Mouse (Mus musculus) mouse embryonic stem cell (cell line): Measurements from ENCODE around the gene Srms.

Source experiments
- in situ Hi-C, 2 experiments: fragments of 300-500 bp; cut with MboI; formaldehyde crosslinking; loops; 1 replicate in 1 of 2; 3 replicates in 1 of 2; pipeline ENCODE4 v1.14.3; 2019 to 2020; ENCODE audit warnings: low sequenced_read_pairs in 2 of 2, low pct_unique_long_range_greater_than_20kb in 1 of 2, mixed read lengths in 1 of 2; ENCODE audit not compliant: unreplicated experiment in 1 of 2

Gene Srms

DNA sequence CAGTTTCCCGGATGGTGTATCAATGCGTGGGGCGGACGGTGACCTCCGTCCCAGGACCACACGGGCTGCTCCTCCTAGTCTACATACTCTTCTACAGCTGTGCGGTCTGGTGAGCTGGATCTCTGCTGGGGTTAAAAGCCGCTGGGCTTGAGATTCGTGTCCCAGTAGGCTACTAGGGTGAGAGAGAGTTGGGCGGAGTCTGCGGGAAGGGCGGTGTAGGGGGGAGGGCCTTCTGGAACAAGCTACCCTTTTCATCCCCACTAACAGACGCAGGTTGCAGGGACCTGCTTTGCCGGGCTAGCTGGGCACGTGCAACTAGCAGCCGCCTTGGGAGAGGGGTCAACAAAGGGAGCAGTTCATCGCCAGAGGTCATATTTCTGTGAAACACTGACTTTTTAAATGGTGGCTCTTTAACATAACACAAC lies at the start of gene Srms:
Srms (minus strand) TSS at position 165 of the 425 bp plus-strand sequence.
- in situ Hi-C loops: no loop called here

DNA sequence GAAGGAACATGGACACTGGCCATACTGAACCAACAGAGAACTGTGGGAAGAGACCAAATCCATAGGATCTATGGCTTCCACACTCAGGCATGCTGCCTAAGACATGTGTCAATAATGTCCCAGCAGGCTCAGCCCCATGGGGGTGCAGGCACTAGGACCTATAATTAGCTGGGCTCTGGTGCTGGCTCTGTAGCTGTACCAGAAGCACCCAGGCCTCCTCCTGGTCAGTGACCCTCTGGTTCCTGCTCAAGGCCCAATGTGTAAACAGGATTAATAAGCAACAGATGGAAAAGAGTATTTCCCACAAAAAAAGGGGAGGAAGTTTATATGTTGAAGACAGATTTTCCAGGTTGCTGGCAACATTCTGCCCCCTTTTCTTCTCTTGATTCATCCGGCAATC lies 40.3 kb upstream of the Srms start:
- in situ Hi-C loops: no loop called here

DNA sequence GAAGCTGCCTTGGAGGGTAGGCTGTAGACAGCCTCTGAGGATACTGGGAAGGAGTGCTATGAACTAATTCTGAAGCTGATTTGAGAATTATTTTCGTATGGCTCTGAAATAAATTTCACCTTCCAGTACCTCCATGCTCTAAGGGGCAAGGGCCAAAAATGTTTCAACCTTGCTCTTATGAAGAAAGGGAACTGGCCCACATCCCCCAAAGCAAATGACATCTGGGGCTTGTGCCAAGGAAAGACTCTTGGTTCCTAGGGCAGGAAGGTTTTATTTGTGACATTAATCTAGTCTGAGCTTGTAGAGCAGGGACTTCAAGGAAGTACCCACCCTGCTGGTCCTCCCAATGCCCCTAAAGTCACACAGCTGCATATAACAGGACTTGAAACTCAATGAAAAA lies 38.9 kb upstream of the Srms start:
- in situ Hi-C loops: no loop called here

DNA sequence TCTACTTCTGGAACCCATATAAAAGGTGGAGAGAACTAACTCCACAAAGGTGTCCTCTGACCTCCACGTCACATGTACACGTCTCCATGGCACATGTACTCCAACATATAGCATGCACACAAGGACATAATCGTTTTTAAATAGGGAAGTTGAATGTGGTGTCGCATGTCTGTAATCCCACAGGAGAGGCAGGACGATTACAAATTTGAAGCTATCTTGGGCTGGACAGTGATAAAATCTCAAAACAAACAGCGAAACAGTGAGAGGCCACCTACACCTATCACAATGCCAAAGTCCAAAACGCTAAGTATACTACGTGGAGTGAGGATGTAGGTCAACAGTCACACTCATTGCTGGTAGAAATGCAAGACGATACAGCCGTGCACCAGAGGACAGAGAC lies 36.2 kb upstream of the Srms start:
- in situ Hi-C loops: no loop called here

DNA sequence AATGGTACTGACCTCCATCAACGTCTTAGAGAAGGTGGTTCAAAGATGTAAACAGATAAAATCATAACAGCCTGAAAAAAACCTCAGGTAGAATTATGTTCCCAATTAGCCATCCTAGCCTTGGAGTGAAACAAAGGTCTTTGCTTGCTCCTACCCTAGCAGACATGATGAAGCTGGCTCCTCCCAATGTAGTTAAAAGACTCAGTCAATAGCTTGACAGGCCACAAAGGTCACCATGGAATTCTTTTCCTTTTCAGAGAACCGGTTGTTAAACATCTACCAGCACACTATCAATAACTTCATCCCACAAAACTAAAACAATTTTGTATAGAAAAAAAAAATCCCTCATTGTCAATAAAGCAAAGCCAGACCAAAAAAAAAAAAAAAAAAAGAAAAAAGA lies 32.0 kb upstream of the Srms start:
- in situ Hi-C loops: no loop called here

DNA sequence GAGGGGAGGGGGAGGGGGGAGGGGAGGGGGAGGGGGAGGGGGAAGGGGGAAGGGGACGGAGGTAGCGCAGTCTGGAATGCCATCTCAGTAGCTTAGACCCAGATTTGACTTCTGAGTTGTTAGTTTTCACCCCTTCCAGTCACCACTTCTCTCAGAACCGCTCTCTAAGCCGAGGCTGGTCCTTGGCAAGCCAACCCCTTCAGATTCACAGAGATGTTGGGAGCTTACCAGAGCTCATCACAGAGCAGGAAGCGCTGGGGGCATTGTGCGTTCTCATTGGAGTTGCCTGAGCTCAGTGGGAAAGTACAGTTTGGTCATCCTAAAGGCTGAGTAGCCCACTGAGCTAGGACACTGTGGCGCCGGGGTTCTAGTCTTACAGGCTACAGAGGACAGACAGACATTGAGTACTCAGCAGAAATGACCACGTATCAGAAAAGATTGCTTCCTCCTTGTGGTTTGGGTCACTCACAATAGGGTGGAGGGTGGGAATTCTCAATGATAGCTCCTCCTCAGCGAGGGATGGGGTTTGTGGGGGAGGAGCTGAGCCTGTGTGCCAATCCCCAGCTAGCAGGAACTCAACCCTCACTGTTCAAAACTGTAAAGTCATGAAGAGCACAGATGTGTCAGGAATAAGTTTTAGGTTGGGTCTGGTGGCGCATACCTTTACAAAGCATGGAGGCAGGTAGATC lies 30.9 kb upstream of the Srms start:
- in situ Hi-C loops: no loop called here

DNA sequence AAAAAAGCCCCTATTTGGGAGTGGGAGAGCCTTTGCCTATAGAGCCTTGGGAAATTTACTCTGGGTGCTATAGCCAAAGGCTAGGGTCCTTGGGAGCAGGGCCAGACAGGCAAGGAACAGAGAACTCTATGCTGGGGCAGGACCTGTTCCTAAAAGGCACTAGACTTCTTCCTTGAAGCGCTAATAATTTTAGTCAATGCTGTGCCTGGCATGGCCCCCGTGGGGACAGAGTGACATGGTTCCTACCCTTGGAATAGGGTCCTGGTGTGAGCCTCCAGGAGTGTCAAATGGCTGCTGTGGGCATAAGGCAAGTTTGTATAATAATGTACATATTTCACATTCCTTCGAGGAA lies 29.3 kb upstream of the Srms start:
- in situ Hi-C loops: no loop called here

DNA sequence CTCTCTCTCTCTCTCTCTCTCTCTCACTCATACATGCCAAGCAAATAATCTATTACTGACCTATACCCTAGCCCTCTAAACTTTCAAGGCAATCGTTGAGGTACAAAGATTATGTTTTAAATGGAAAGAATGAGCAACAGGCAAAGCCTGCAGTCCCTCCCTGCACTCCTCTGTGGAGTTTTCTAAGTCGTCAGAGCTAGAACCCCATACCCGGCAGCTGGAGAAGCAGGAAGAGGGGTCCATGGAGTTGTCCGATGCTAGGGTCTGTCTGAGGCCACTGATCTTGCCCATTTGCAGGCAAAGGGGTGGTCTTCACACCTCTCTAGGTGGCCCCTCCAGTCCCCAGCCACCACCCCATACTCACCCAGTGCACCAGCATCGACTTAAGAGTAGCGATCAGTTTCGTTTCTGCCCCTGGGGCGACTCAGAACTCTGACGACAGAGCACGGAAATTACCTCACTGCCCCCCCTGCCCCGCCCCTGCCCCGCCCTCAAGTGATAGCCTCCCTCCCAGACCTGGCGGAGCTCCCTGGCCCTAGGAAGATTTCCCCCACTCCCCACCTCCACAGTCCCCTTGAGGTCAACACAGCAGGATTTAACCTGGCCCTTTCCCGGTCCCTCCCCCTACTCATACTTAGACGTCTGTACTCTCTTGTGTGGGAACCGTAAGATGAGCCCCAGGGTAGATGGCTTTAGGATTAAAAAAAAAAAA lies 28.8 kb upstream of the Srms start, which contains the start of gene Helz2:
Helz2 (minus strand) TSS at position 426 of the 712 bp plus-strand sequence.
- in situ Hi-C loops: no loop called here

DNA sequence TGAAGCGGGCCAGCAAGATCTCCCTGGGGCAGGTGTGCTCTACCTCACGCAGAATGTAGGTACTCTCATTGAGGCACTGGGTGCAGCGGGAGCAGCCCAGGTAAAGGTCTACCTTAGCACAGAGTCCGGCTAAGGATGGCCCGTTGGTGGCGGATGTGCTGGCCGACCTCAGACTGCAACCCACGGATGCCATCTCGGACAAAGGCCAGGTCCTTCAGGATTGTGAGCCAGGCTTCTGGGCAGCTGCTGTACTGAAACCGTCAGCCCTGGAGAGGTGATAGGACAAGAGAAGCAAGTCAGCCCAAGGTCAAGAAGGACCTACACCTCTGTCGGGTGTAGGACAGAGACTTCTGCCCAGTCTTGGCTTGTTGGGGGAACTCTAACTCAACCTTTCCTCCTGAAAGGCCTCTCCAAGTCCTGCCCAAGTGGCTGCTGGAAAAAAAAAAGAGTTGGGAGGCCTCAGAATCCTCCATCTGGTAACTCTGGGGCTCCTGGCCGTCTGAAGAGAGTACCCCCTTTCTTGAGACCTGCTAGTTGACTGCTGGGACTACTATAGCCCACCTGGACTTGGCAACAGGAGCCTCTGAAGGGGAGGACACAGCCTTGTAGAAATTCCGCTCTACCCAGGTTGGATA lies 27.9 kb upstream of the Srms start:
- in situ Hi-C loops: no loop called here

DNA sequence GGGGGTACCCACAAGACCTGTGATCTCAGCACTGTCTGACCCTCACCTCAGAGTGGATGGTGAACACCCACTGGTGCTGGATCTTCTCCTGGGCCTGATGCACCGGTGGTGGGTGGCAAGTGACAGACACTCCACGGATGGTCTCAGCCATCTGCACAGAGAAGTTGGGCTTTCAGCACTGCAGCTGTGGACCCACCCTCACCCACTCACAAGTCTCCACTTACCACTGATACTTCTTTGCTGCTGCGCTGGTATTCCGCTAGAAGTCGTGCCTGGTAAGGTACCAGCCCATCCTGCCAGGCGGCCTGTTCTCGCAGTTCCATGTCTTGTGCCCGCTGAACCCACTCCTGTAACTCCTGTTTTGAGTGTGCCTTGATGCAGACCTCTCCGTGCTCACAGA lies 26.3 kb upstream of the Srms start:
- in situ Hi-C loops: no loop called here

DNA sequence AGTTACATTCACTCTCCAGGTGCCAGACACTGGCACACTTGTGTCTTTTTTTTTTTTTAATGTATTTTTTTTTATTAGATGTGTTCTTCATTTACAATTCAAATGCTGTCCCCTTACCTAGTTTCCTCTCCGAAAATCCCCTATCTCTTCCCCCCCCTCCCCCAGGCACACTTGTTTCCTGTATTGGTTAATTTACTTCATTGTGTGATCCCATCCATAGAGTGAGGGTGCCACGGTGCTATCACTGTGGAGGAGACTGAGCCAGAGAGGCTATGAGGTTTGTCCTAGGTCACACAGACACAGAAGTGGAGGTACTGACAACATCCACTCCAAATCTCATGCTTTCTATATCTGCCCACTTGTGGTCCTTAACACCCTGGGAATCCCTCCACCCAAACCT lies 25.9 kb upstream of the Srms start:
- in situ Hi-C loops: no loop called here

DNA sequence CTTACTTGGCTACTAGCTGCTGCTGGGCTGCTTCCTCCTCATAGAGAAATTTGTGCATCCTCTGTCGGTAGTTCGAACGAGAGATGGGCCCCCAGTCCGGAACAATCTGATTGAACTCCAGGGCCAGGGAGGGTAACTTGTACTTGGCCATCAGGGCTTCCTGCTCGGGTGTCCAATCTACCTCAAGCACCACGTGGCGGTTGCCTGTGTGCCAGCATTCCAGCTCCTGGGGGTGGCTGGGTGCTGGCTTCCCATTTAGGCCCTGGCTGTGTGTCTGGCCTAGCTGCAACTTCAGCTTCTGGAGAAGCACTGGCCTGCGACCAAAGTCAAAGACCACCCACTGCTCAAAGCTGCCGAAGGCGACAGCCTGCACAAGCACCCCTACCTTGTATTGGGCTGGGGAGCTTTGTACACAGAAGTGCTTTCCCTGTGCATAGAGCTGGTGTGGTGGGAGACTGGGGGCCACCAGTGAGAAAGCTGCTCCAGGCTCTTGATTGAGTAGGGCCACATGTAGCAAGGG lies 25.2 kb upstream of the Srms start:
- in situ Hi-C loops: no loop called here

DNA sequence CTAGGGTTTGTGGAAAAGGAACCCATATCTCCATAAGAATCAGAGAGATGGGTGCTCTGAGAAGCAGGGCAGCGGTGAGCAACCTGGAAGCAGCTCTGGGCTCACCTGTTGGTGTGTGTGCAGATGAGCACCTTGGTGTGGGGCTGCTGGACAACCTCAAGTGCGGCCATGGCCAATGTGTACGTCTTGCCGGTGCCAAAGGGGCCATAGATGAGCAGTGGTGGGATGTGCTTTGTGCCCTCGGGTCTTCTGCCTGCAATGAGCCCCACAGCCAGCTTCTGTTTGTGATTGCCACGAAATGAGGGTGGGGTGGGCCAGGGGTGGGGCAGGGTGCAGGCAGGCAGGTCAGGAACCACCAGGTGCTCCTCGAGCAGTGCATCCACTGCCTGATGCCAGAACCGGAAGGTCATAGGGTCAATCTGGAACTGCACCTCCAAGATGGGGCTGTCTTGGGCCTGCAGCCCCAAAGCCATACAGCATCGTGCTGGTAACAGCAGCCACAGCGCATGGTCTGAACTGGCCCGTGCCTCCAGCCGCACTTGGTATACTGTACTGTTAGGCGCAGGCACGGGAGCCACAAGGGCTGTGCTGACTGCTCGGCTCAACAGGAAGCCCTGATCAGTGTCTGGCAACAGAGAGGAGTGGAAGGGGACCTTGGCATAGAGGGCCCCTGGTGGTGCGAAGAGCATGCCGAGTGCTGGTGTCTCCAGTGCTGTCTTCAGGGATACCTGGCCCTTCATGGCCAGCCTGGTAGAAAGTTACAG lies 24.4 kb upstream of the Srms start:
- in situ Hi-C loops: no loop called here

DNA sequence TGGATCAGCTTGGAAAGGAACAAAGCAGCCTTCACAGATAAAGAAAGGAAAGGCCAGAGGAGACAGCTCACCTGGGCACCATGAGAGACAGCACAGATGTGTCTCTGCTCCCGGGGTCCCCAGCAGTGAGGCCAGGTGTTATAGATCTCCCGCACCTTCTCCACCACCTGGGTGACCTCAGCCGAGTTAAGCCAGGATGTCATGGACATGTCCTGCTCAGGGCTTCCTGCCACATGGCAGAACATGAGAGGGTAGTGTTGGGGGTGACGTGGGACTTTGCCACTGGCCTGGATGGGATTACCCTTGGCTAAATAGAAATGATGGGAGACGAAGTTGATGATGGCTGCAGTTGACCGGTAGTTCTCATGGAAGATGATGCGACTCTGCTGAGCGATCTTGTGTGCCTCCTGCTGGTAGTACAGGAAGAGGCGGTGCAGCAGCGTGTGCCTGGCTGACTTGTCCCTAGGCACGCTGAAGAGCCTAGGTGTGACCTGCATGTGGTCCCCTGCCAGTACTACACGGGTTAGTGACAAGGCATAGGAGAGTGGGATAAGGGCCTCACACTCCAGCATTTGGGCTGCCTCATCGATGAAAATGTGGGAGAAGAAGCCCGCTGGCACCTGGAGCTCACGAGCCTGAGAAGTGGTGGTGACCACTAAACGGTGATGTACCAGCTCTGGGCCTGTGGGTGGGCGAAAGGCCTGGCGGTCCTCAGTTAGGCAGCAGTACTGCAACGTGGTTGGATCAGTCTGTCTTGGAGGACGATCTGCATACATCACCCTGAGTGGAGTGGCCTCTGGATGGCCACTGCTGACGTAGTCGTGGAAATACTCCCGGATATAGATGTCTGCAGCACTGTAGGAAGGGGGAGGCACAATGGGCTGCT lies 22.9 kb upstream of the Srms start:
- in situ Hi-C loops: no loop called here

DNA sequence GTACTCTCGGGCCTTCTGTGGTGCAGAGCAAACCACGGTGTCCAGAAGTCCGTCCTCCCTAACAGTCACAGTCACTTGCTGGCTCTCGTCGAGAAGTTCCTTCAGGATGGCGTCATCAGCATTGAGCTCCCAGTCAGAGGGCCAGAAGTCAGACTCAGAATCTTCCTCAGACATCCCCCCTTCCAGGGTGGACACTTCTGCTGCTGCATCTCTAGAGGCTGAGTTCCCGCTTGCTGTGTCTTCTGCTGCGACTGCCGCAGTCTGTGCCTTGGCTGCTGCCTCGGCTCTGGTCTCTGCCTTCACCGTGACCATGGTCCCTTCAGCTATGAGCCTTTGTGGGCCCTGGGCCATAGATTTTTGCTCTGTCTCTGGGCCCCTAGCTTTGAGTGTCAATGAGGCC lies 21.7 kb upstream of the Srms start:
- in situ Hi-C loops: no loop called here

DNA sequence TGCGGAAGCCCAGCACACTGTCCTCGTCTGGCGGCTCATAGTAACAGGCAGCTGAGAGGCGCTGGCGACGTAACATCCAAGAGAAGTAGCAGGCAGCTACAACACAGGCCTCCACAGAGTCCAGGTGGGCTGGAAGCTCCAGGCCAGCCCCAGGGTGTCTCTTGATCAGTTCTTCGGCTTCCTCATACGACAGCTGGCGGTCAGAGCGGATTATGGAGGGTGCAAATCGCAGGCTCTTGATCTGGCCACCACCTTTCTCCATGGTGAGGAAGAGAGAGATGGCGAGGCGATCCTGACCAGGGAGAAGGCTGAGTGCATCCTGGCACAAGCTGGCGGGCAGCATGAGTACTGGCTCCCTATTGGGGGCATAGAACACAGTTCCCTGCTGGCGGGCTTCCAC lies 20.5 kb upstream of the Srms start:
- in situ Hi-C loops: no loop called here

DNA sequence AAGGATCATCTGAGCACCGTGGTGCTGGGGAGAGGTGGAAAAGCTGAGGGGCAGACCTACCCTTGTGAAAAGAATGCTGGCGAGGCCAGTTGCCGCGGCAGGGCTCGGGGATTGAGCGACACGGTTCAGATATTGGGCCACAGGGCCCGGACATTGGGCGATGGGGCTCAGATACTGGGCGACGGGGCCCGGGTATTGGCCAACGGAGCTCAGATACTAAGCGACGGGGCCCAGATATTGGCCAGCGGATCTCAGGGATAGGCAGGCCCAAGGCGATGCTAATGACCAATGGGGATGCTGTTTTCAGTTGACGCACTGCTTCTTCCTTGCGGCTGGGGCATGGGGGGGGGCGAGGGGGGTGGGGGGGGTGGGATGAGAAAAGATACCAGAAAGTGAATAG lies 18.2 kb upstream of the Srms start:
- in situ Hi-C loops: no loop called here

DNA sequence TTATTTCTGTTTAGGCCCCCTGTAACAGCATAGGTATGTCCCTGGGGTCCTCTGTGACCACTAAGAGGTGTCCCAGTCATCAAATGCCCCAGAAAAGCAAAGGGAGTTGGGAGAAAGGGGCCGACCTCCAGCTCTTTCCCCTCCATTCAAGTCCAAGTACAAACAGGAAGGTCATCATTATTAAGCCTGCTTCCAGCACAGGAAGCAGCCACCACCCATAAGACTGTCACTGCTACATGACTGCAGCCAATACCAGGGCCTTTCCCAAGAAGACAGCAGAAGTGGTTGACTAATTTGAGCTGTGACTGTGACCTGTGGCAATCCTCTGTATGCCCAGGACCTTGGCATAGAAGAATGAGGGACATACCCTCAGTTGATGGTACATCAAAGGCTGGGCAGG lies 15.3 kb upstream of the Srms start:
- in situ Hi-C loops: no loop called here
